Mouse (Mus musculus) liver, adult 2 months (tissue): ENCODE results near the gene Rad51b.

Experiments used
- CTCF ChIP-seq: fragments of 200-500 bp; IDR thresholded peaks from 2 replicates; pipeline ENCODE4 v1.5.1; 2011; ENCODE audit warnings: low read depth, low read length, control low read depth
- POLR2A ChIP-seq: fragments of 200-500 bp; IDR thresholded peaks from 2 replicates; pipeline ENCODE4 v1.6.1; 2011; ENCODE audit warnings: low read length, control low read depth; ENCODE audit not compliant: insufficient read depth; ENCODE audit errors: extremely low read depth

DNA sequence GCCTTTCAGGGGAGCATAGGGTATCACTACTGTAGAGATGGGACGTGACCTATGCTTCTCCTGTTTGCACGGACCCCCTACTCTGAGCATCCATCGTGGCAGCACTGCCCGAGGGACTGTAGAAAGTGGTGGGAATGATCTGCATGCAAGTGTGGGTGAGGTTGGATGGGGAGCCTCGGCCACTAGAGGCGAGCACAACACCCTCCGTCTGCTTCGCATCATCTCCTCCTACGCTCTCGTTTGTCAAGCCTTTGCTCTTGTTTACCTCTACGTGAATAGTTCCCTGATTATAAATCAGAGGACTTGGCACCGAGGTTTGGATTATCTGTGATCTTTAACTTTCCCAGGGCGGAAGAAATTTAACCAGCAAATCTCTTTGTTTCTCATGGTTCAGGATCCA lies 551.5 kb downstream of the Rad51b start:
- TF ChIP-seq CTCF: no peak
- TF ChIP-seq POLR2A: no peak
